Mouse (Mus musculus) lung, adult 2 months (tissue): ENCODE results near the gene Fam166a.

Source experiments
- CTCF ChIP-seq: fragments of 200-500 bp; IDR thresholded peaks from 2 replicates; pipeline ENCODE4 v1.5.1; 2011; ENCODE audit warnings: mild to moderate bottlenecking, low read length, control low read depth; ENCODE audit not compliant: insufficient read depth
- POLR2A ChIP-seq: fragments of 200-500 bp; IDR thresholded peaks from 2 replicates; pipeline ENCODE4 v1.6.1; 2011; ENCODE audit warnings: low read depth, mild to moderate bottlenecking, control low read depth, low read length, borderline replicate concordance; ENCODE audit errors: extremely low read depth

DNA sequence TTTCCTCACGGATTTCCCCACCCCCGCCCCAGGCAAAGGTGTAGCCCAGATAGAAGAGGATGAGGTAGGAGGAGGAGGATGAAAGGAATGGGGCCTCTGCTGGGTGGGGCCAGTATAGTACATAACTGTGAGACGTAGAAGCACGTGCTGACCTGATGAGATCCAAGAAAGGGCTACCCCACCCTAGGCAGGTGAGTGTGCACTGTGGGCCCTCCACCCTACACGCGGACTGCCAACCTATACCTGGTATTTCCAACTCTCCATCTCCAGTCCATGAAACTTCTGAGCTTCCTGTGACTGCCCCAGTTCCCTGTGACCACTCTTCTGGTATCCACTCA, 22.9 kb downstream of the Fam166a start:
- TF ChIP-seq CTCF, result no peak
- no peak for TF ChIP-seq POLR2A
